Mouse (Mus musculus): Measurements from ENCODE around the gene Sirt5. TPM values are rescaled to one million over a fixed set of nuclear protein-coding genes. Genes with fewer than 3 reads are reported as not detected.

Gene Sirt5
- polyA plus RNA-seq, 1 experiment from 2014 or later = 42.6 TPM

DNA sequence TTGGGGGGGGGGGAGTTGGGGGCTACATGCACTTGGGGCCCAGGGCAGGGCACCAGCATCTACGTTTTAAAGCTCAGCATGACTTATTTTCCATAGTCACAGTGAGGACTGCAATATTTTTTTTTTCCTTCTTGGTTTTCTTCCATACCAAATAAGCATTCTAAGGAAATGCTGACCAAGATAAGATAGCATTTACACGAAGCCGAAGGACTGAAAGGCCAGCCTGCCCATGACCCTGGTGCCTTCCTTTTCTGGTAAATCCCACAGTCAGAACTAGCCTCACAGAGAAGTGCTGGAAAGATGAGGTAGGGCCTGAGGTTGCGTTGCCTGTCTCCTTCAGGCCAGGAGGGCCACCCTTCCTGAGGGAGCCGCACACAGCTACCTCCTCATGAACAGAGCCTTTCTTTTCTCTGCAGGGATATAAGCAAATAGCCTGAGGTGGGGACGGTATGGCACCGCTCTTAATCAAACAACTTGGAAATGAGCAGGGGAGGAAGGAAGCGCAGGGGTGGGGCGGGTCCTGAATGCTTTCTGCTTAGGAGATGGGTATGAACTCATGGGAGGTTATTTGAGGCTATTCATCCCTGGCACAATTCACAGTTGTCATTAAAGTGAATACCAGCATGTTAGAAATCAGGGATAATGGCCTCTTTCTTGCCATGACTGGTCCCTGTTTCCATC lies 14.7 kb upstream of the Sirt5 start:
- Histone ChIP-seq H3K9me3 (no peaks in the 10 kb centered on the region), H3K27me3 (no peaks in the 10 kb centered on the region), H3K27ac (no peak overlapping the region), H3K4me1 (peaks cover 16% of the 10 kb centered on the region; the same call in 1 of the 2 replicates), H3K9ac (no peak overlapping the region), H3K36me3 (no peaks in the 10 kb centered on the region), H3K4me2 (replicated peaks) (no peak overlapping the region), H3K4me3 (no peak overlapping the region)
- no peak for ATAC-seq (ENCODE audit: low FRiP score, low read depth)
- 82% methylated on average over 9 of the region's 9 CpGs for WGBS

DNA sequence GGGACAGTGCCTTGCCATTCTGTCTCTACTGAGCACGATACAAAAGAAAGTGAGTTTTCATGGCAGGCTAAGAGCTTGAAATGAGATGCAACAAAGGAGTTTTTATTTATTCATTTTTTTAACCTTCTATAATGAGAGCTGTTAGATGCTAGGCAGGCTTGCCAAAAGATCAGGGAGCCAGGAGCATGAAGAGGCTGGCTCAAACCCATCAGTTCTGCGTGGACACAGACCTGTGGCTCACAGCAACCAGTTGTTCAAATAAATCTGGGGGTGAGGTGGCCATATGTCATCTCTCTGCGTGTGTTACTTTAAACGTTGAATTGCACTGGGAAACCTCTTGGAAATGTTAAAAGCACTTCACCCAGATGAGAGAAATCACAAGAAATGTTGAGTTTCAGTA lies 11.9 kb upstream of the Sirt5 start:
- Histone ChIP-seq H3K4me2 (replicated peaks) (no peak overlapping the region), H3K4me3 (no peak overlapping the region), H3K27me3 (no peaks in the 10 kb centered on the region), H3K9me3 (no peaks in the 10 kb centered on the region), H3K27ac (no peak overlapping the region), H3K9ac (no peak overlapping the region), H3K36me3 (no peaks in the 10 kb centered on the region), H3K4me1 (peaks cover 21% of the 10 kb centered on the region)
- no peak for ATAC-seq (ENCODE audit: low FRiP score, low read depth)
- 69% methylated on average over 4 of the region's 4 CpGs for WGBS

DNA sequence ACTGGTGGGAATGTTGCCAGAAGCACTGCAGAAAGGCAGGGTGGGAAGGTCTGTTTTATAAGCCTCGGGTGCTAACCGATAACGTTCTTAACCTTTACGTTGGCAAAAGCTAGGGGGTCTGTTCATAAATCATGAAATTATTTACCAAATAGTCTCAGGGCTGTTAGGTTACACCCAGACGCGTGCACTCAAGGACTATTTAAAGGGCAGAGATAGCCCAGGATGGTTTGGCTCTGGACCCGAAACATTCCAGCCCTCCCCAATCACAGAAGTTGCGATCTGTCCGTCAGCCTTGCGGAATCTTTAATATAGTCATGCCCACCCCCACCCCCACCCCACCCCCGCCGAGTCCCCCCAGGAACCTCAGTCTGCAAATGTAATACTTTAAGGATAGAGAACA lies 10.9 kb upstream of the Sirt5 start:
- Histone ChIP-seq H3K4me2 (replicated peaks) (no peak overlapping the region), H3K4me3 (no peak overlapping the region), H3K27ac (no peak overlapping the region), H3K36me3 (no peaks in the 10 kb centered on the region), H3K9me3 (no peaks in the 10 kb centered on the region), H3K9ac (no peak overlapping the region), H3K4me1 (peaks cover 21% of the 10 kb centered on the region), H3K27me3 (no peaks in the 10 kb centered on the region)
- no peak for ATAC-seq (ENCODE audit: low FRiP score, low read depth)
- 48% methylated on average over 12 of the region's 12 CpGs for WGBS

DNA sequence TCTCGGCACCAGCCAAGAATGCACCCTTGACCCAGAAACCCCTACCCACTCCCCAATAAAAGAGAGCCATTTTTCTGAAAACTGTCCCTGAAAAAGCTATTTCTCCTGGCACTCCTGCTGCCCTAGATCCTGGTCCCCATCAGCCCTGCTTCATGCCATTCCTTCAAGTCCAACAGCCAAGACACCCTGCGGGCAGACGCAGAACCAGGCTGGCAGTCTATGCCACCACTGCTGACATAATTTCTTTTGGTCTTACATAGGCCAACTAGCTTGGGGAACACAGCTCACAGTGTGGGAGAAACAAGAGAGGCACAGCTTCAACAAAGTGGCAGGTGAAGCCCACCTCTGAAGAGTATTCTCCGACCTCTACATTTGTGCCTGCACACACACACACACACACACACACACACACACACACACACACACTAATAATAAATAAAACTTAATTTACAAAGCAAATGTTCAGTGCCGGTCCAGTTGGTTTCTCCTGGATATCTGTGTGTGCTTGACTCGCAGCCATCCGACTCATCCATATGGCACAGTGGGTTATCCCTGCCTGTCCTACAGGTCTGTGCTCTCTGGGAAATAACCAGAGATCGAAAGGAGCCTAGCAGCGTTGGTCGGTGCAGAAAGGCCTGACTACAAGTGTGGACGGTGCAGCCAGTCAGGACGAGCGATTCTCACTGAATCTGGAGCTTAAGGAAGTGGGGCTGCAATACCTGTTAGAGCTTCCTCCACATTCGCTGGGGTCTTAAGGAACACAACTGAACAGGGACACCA lies 8.8 kb upstream of the Sirt5 start:
- Histone ChIP-seq H3K27ac (no peak overlapping the region), H3K9me3 (no peaks in the 10 kb centered on the region), H3K27me3 (no peaks in the 10 kb centered on the region), H3K36me3 (no peaks in the 10 kb centered on the region), H3K9ac (no peak overlapping the region), H3K4me3 (no peak overlapping the region), H3K4me2 (replicated peaks) (no peak overlapping the region), H3K4me1 (peaks cover 21% of the 10 kb centered on the region)
- WGBS = 86% methylated on average over 14 of the region's 14 CpGs
- ATAC-seq (ENCODE audit: low FRiP score, low read depth) = no peak

DNA sequence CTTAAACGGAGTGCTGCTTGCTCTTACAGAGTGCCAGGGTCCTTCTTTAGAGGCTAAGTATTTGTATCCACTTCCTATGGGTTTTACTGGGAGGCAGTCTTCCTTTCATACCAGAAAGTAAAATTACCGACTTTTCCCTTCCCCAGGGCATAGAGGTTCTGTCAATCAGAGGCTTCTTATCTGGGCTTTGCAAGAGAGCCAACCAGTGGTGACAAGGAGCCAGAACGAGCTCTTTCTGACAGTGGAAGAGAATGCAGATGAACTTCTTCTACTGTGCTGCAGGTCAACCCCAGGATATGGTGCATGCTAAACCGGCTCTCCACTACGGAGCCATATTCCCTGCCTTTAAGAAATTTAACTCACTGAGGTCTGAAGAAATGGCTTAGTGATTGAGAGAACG lies 4.8 kb upstream of the Sirt5 start:
- Histone ChIP-seq H3K4me3 (no peak overlapping the region), H3K4me2 (replicated peaks) (no peak overlapping the region), H3K36me3 (no peaks in the 10 kb centered on the region), H3K9ac (no peak overlapping the region), H3K27ac (no peak overlapping the region), H3K9me3 (no peaks in the 10 kb centered on the region), H3K4me1 (peaks cover 6% of the 10 kb centered on the region; the same call in 1 of the 2 replicates), H3K27me3 (no peaks in the 10 kb centered on the region)
- 64% methylated on average over 6 of the region's 6 CpGs for WGBS
- no peak for ATAC-seq (ENCODE audit: low FRiP score, low read depth)

DNA sequence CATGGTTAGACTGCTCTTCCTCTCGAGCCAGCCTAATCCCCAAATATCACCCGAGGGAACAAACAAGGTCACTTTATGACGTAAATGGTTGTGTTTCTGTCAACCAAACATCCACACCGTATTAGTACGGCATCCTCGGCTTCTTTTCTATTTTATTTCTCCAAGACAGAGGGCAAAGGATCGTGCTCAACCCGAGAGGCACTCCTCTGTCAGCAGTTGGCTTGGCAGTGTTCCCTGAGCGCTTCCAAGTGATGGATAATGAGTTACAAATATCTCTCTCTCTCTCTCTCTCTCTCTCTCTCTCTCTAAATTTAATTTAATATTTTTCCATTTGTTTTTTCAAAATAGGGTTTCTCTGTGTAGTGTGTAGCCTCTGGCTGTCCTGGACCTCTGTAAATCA lies 2.9 kb upstream of the Sirt5 start:
- H3K4me2 ChIP-seq (replicated peaks) = no peak overlapping the region
- no peaks in the 10 kb centered on the region for H3K9me3 ChIP-seq
- H3K27ac ChIP-seq = no peak overlapping the region
- no peak overlapping the region for H3K4me3 ChIP-seq
- WGBS = 74% methylated on average over 9 of the region's 9 CpGs
- no peak for ATAC-seq (ENCODE audit: low FRiP score, low read depth)
- no peaks in the 10 kb centered on the region for H3K27me3 ChIP-seq
- H3K36me3 ChIP-seq = no peaks in the 10 kb centered on the region
- peaks cover 8% of the 10 kb centered on the region for H3K4me1 ChIP-seq
- no peak overlapping the region for H3K9ac ChIP-seq

DNA sequence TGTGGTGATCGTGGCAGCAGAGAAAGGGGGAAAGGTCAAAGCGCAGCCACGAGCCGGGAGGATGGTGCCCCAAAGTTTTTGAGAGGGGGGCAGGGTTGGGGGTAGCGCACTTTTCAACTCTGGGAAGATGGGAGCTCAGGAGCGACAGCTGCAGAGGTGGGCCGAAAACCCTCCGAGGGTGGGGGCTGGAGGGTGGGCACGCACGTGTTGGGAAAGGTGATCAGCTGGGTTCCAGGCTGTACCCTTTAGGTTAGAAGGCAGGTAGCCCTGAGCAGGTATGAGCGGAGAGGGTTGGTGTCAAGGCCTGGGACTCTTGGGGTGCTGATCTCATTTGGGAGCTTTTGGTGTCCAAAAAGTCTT lies 509 bp downstream of the Sirt5 start:
- Histone ChIP-seq H3K9ac (peak overlapping the region; percentile 80), H3K9me3 (no peaks in the 10 kb centered on the region), H3K27me3 (no peaks in the 10 kb centered on the region), H3K4me3 (peak overlapping the region; percentile 63), H3K27ac (peak overlapping the region; percentile 52; the same call in 1 of the 2 replicates), H3K36me3 (peaks cover 4% of the 10 kb centered on the region), H3K4me1 (peaks cover 8% of the 10 kb centered on the region), H3K4me2 (replicated peaks) (peak overlapping the region; percentile 81)
- ATAC-seq (ENCODE audit: low FRiP score, low read depth) = peak; percentile 60; the same call in 1 of the 2 replicates
- WGBS = 6% methylated on average over 11 of the region's 11 CpGs

DNA sequence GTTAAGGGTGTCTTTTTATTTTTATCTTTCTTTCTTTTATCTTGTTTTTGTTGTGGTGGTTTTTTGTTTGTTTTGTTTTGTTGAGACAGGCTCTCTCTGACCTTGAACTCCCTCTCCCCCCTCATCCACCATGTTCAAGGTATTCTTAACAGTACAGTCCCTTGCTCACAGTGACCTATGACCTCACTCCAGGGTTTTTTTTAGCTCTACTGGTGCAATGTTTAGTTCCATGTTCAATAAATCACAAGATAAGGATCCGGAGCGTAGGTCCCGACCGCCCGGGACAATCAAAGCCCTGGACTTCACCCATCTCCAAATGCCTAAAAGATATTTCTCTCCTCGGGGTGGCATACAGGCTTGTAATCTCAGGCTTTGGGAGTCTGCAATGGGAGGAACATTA lies 4.8 kb downstream of the Sirt5 start:
- 91% methylated on average over 6 of the region's 6 CpGs for WGBS
- Histone ChIP-seq H3K27ac (no peak overlapping the region), H3K9me3 (no peaks in the 10 kb centered on the region), H3K4me2 (replicated peaks) (no peak overlapping the region), H3K4me1 (peaks cover 8% of the 10 kb centered on the region), H3K4me3 (no peak overlapping the region), H3K9ac (no peak overlapping the region), H3K36me3 (peaks cover 39% of the 10 kb centered on the region), H3K27me3 (no peaks in the 10 kb centered on the region)
- ATAC-seq (ENCODE audit: low FRiP score, low read depth) = no peak

DNA sequence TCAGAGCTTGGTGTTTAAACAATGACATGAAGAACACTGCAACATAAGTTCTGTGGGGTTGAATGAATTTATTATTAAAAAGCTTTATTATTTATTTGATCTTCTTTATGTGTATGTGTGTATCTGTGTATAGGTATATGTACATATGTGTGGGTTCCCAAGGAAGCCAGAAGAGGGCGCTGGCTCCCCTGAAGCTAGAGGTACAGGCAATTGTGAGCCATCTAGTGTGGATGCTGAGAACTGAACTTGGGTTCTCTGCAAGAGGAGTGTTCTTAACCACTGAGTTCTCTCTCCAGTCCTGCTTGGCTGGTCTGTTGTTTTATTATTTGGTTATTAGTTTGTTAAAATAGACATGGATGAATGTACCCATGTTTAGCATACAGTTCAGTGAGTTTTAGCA lies 7.6 kb downstream of the Sirt5 start:
- no peak for ATAC-seq (ENCODE audit: low FRiP score, low read depth)
- no peaks in the 10 kb centered on the region for H3K9me3 ChIP-seq
- peaks cover 55% of the 10 kb centered on the region for H3K36me3 ChIP-seq
- H3K9ac ChIP-seq = no peak overlapping the region
- H3K4me3 ChIP-seq = no peak overlapping the region
- H3K4me2 ChIP-seq (replicated peaks) = no peak overlapping the region
- no peaks in the 10 kb centered on the region for H3K27me3 ChIP-seq
- no peaks in the 10 kb centered on the region for H3K4me1 ChIP-seq
- no peak overlapping the region for H3K27ac ChIP-seq
- WGBS = 91% methylated on average over 1 of the region's 1 CpGs

DNA sequence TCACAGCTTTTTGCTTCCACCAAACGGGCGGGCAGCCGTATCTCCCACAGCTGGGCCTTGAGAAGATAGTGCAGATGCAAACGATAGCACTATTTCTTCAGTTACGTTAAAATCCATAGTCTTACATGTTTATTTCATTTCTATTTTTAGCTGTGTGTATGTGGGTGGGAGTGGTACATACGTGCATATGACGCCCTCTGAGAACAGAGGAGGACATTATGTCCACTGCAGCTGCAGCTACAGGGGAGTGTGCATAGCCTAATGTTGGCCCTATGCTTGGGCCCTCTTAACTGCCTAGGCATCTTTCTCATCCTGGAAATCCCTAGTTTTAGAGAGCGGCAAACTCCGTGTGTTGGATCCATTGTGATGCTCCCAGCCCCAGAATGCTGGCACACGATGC lies 8.9 kb downstream of the Sirt5 start:
- WGBS = 88% methylated on average over 10 of the region's 10 CpGs
- H3K4me2 ChIP-seq (replicated peaks) = no peak overlapping the region

DNA sequence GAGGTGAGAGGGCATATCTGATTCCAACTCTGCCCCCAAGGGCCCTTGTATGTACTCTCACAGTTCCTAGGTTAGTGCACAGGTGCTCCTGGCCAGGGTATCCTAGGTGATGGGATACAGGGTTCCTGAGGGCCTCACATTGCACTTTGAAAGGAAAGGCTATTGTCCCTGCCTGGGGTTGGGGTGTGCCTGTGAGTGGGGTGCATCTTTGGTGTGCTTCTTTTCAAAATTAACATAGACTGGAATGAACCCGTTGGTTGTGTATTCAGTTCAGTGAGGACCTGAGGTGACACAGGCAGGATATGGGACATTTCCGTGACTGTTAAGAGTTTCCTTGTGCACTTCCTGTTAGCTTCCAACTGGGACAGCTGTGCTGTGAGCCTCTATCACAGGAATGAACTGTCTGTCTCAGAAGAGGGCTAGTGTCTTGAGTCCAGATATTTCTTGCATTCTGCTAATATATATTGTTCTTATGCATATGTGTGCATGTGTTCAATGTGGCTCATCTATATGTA lies 9.7 kb downstream of the Sirt5 start:
- Histone ChIP-seq H3K9me3 (no peaks in the 10 kb centered on the region), H3K4me2 (replicated peaks) (no peak overlapping the region), H3K27me3 (no peaks in the 10 kb centered on the region), H3K4me3 (no peak overlapping the region), H3K36me3 (peaks cover 69% of the 10 kb centered on the region), H3K4me1 (no peaks in the 10 kb centered on the region), H3K9ac (no peak overlapping the region), H3K27ac (no peak overlapping the region)
- WGBS = 66% methylated on average over 2 of the region's 2 CpGs
- ATAC-seq (ENCODE audit: low FRiP score, low read depth) = no peak

More for the DNA sequence above, 8.9 kb downstream of the Sirt5 start:
- H3K27me3 ChIP-seq = no peaks in the 10 kb centered on the region
- no peak overlapping the region for H3K27ac ChIP-seq
- H3K36me3 ChIP-seq = peaks cover 67% of the 10 kb centered on the region
- H3K4me3 ChIP-seq = no peak overlapping the region
- no peaks in the 10 kb centered on the region for H3K4me1 ChIP-seq
- H3K9ac ChIP-seq = no peak overlapping the region
- no peaks in the 10 kb centered on the region for H3K9me3 ChIP-seq
- no peak for ATAC-seq (ENCODE audit: low FRiP score, low read depth)

DNA sequence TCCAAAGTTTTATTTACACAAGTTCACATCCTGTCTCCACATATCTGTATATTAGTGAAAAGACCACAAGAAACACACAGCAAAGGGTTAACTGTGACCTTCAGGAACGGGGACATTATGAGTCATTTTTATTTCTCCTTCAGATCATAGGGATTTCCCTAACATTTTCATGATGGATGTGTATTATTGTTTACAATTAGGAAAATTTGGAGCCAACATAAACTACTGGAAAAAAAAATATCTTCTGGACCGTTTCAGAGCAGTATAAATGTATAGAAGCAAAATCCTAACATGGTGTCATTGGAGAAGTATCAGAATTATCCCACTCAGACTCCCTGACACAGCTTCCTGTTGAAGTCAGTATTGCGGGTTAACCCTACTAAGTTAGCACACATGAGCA lies 14.7 kb downstream of the Sirt5 start:
- H3K4me1 ChIP-seq = no peaks in the 10 kb centered on the region
- peaks cover 61% of the 10 kb centered on the region for H3K36me3 ChIP-seq
- no peak overlapping the region for H3K4me3 ChIP-seq
- no peak for ATAC-seq (ENCODE audit: low FRiP score, low read depth)
- no peak overlapping the region for H3K27ac ChIP-seq
- no peak overlapping the region for H3K4me2 ChIP-seq (replicated peaks)
- H3K27me3 ChIP-seq = no peaks in the 10 kb centered on the region
- no peaks in the 10 kb centered on the region for H3K9me3 ChIP-seq
- H3K9ac ChIP-seq = no peak overlapping the region
- 83% methylated on average over 3 of the region's 3 CpGs for WGBS
